Mouse (Mus musculus) ovary, adult 18-20 months (tissue): Measurements from ENCODE around the gene Cenpu.

Experiments
- DNase-seq: peaks from one replicate; pipeline ENCODE4 v3.0.0; 2022; ENCODE audit warnings: low spot score, mixed read lengths

Gene Cenpu

GRCm38 (mm10) chr8:46551615-46552440, at the start of gene Cenpu:
Cenpu (plus strand) TSS chr8:46552028.
- DNase-seq: peak; percentile 98

GRCm38 (mm10) chr8:46502333-46503071, 49.3 kb upstream of the Cenpu start:
- no peak for DNase-seq

- no peak for DNase-seq
Measured at GRCm38 (mm10) chr8:46503072-46503695, 48.6 kb upstream of the Cenpu start.

GRCm38 (mm10) chr8:46504196-46504595, 47.6 kb upstream of the Cenpu start:
- no peak for DNase-seq

GRCm38 (mm10) chr8:46508488-46509395, 43.1 kb upstream of the Cenpu start:
- DNase-seq: no peak

GRCm38 (mm10) chr8:46509474-46509873, 42.4 kb upstream of the Cenpu start:
- no peak for DNase-seq

- DNase-seq: no peak
Measured at GRCm38 (mm10) chr8:46511336-46511735, 40.5 kb upstream of the Cenpu start.

GRCm38 (mm10) chr8:46512538-46512937, 39.3 kb upstream of the Cenpu start:
- DNase-seq: no peak

- DNase-seq: no peak
Measured at GRCm38 (mm10) chr8:46514027-46514426, 37.8 kb upstream of the Cenpu start.

- DNase-seq: no peak
Measured at GRCm38 (mm10) chr8:46520667-46521066, 31.2 kb upstream of the Cenpu start.

GRCm38 (mm10) chr8:46526098-46526497, 25.7 kb upstream of the Cenpu start:
- DNase-seq: no peak

- no peak for DNase-seq
Measured at GRCm38 (mm10) chr8:46526821-46527220, 25.0 kb upstream of the Cenpu start.

GRCm38 (mm10) chr8:46529508-46529907, 22.3 kb upstream of the Cenpu start:
- DNase-seq: no peak

GRCm38 (mm10) chr8:46530541-46530940, 21.3 kb upstream of the Cenpu start:
- no peak for DNase-seq

GRCm38 (mm10) chr8:46533926-46534325, 17.9 kb upstream of the Cenpu start:
- DNase-seq: no peak

- DNase-seq: no peak
Measured at GRCm38 (mm10) chr8:46539701-46540100, 12.1 kb upstream of the Cenpu start.

GRCm38 (mm10) chr8:46543191-46543590, 8.6 kb upstream of the Cenpu start:
- no peak for DNase-seq

- DNase-seq: no peak
Measured at GRCm38 (mm10) chr8:46543662-46544061, 8.2 kb upstream of the Cenpu start.

GRCm38 (mm10) chr8:46545854-46546253, 6.0 kb upstream of the Cenpu start:
- no peak for DNase-seq

GRCm38 (mm10) chr8:46546431-46547176, 5.2 kb upstream of the Cenpu start:
- DNase-seq: no peak

- DNase-seq: no peak
Measured at GRCm38 (mm10) chr8:46547245-46547644, 4.6 kb upstream of the Cenpu start.
